Mouse (Mus musculus): ENCODE data around the gene Ddx21. TPM values are rescaled to one million over a fixed set of nuclear protein-coding genes. Genes with fewer than 3 reads are reported as not detected.

Gene Ddx21
- total RNA-seq (2023), result 153 to 161 TPM (median 158 TPM) in 4 replicates

DNA sequence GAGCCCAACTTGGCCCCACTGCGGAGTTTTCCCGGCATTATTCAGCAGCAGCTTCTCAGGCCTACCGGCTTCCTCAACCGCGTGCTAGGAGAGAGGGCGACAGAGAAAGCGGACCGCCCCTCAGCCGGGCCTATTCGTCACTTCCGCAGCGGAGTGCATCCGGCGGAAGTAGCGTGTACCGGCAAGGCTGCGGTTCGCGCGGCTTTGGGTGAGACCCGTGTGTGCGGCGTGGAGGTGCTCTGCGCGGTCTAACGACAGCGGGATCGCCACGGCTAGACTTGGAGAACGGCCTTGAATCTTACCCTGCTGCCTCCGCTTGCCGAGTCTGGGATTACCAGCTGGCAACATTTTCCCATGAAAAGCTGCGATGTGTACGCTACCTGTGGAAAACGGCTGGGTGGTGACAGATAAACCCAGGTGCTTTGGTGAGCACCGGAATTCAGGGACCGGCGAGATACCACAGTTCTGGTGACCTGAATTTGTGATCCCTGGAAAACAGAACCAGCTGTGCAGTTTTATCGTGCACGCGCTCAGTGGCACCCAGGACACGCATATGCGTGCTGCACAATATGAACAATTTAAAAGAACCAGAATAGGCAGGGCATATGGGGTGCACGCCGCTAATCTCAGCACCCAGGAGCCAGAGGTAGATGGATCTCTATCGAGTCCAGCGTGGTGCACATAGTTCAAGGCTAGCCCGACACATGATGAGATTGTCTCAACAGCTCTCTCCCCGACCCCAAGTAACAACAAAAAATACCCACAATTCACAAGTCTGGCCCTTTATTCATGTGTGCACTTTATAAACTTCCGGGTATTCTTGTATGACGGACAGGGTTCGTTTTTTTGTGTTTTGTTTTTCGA lies at the start of gene Ddx21:
Ddx21 (minus strand) TSS at position 105 of the 864 bp plus-strand sequence.

DNA sequence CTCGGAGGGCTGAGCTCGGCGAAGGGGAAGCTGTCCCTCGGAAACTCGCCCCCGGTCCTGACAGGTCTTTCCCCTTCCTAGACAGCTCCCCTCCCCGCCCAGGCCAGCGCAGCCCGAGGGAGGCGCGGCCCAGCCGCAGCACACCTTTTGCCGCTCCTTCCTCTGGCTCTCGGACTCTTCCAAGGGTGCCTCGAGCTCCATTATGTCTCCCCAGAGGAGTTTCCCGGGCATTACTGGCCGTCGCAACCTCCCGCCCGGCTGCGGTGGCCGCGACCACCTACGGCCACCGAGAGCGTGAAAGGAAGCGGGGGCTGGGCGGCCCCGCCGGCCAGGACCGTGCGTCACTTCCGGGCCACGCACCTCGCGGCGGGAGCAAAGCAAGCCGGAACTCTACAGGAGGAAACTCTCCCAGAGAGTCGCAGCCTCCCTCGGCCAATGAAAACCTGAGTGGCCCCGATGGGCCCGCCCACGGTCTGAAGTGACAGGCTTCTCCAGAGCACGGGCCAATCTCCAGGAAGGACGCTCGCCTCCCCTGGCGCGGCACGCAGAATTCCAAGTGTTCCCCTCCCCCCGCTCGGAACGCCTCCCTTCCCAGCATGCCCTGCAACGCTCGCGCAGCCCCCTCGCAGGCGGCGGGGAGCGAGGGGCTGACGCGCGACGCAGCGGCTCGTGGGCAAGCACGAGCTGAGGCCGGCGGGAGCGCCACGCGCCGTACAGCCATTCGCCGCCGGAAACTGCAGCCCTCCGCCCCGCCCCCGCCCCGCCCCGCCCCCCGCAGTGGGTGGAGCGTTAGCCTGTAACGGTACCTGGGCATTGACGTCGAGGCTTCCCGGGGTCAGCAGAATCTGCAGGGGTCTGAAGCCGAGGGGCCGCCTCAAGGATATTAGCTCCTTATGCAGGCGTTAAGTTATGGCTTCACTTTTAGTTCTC lies 49.1 kb upstream of the Ddx21 start, which contains the start of gene Ddx50:
Ddx50 (minus strand) TSS at position 338 of the 930 bp plus-strand sequence.

DNA sequence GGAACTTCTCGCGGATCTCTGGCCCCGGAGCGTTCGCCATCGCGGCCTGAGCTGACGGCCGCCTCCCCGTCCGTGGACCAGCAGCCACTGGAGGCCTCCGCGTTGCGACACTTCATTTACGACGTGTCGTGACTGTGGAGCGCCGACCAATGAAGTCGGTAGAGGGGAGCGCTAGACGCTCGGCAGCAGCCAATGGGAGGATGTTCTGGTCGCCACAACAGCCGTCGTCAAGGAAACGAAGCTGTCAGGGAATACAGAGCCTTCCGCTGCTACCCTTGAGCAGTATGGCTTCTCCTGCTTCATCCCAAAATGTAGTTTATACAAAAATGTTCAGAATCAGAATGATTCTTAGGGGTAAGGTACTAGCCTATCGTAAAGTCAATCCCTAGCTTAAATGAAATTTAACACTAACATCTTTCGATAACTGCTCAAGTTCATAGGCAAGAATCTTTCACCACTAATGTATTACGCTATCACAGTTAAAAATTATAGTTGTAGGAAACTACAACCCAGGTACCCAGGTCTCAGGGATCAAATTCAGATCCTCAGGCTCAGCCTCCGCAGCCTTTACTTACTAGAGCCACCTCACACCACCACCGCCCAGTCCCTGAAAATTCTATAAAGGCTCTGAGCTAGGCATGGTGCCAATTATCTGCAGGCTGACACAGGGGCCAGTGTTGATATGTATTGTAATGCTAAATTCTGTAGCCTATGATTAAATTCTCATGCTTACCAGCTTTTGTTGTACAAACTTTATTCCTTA lies 23.6 kb downstream of the Ddx21 start, which contains the start of gene Kif1bp:
Kif1bp (minus strand) TSS at position 120 of the 763 bp plus-strand sequence.

Other genes with a start within 250 kb of the Ddx21 start
- 32.2 to 37.0 TPM (median 33.7 TPM) in 4 replicates for gene Hk1, start 222.4 kb downstream of the Ddx21 start, total RNA-seq (2023)
- gene Hkdc1, start 179.8 kb downstream of the Ddx21 start, total RNA-seq (2023), result not detected in 4 replicates
- gene 4930507D05Rik, start 152.8 kb downstream of the Ddx21 start, total RNA-seq (2023), result 0.31 to 0.72 TPM (median 0.64 TPM) in 4 replicates
- 25.9 to 30.0 TPM (median 26.8 TPM) in 4 replicates for gene Supv3l1, start 152.5 kb downstream of the Ddx21 start, total RNA-seq (2023)
- 34.2 to 36.3 TPM (median 35.3 TPM) in 4 replicates for gene Vps26a, start 115.5 kb downstream of the Ddx21 start, total RNA-seq (2023)
- gene Srgn, start 74.8 kb downstream of the Ddx21 start, total RNA-seq (2023), result 691 to 743 TPM (median 721 TPM) in 4 replicates
- gene Kif1bp, start 23.8 kb downstream of the Ddx21 start, total RNA-seq (2023), result 23.1 to 31.8 TPM (median 26.9 TPM) in 4 replicates
- gene Ddx50, start 48.9 kb upstream of the Ddx21 start, total RNA-seq (2023), result 150 to 167 TPM (median 153 TPM) in 4 replicates
- 0.25 TPM in 1 of 4 replicates, not detected in the others for gene Stox1, start 123.8 kb upstream of the Ddx21 start, total RNA-seq (2023)
- gene Ccar1, start 190.0 kb upstream of the Ddx21 start, total RNA-seq (2023), result 134 to 161 TPM (median 151 TPM) in 4 replicates

Measured in B cell, adult 62 days (primary cell).